ENCODE assay signal across 7 mouse cellular contexts in genomic region chr1:180945001-180945980, GRCm38 (mm10). TPM values are rescaled to one million over a fixed set of nuclear protein-coding genes. Genes with fewer than 3 reads are reported as not detected.
A peak's percentile ranks its signal among the peaks of the same experiment; 100 is the strongest.
DNase-seq lines count a peak whose midpoint lies in the region; ATAC-seq and TF ChIP-seq lines count a peak whose summit lies in the region.

No protein-coding gene starts in this region.

- peak overlapping the region; percentile 87 for H3K4me3 ChIP-seq in E14TG2a.4 (replicated peaks; ENCODE audit: low read length)
- no peak overlapping the region for H3K4me3 ChIP-seq in heart, postnatal 0 days (ENCODE audit: low read depth, low read length)
- H3K4me3 ChIP-seq in layer of hippocampus, adult 2 months, result no peak overlapping the region

- peak; percentile 51 for DNase-seq in adipocyte (ENCODE audit: low spot score)
- peak; percentile 76 for DNase-seq in heart, postnatal 0 days (ENCODE audit: low spot score)
- DNase-seq in layer of hippocampus, adult 2 months (ENCODE audit: low spot score in 2 of 2), result peak; percentile 44 to 55
- DNase-seq in lung, postnatal 36 days, result peak; percentile 77
- peak; percentile 57 for DNase-seq in telencephalon, adult 2 months (ENCODE audit: low read depth, low spot score)

- peak overlapping the region; percentile 1; the same call in 1 of the 2 replicates for H3K27ac ChIP-seq in heart, postnatal 0 days (ENCODE audit: low read depth)
- H3K27ac ChIP-seq in layer of hippocampus, adult 2 months, result peak overlapping the region; percentile 86

- H3K9me3 ChIP-seq in E14TG2a.4 (ENCODE audit: low read length), result no peaks in the 10 kb centered on the region
- no peaks in the 10 kb centered on the region for H3K9me3 ChIP-seq in heart, postnatal 0 days (replicated peaks; ENCODE audit: control insufficient read depth, low read length)

- peak; percentile 83 for ATAC-seq in erythroid progenitor cell, adult 5-6 weeks (replicated peaks; ENCODE audit: low FRiP score, poor library complexity, severe bottlenecking)
- peak; percentile 52 for ATAC-seq in heart, postnatal 0 days (ENCODE audit: insufficient read depth, low read depth)

- no peak for TF ChIP-seq CTCF in E14TG2a.4 (conservative IDR thresholded peaks at IDR 0.05; ENCODE audit: low read length)
- TF ChIP-seq CTCF in heart, postnatal 0 days (IDR thresholded peaks at IDR 0.05; ENCODE audit: low read depth), result no peak
- no peak for TF ChIP-seq CTCF in layer of hippocampus, adult 2 months (conservative IDR thresholded peaks at IDR 0.05)

- H3K4me1 ChIP-seq in E14TG2a.4 (replicated peaks; ENCODE audit: low read depth, low read length), result peaks cover 87% of the 10 kb centered on the region
- H3K4me1 ChIP-seq in heart, postnatal 0 days (ENCODE audit: control insufficient read depth, insufficient read depth), result peaks cover 23% of the 10 kb centered on the region

- no peak for TF ChIP-seq EP300 in heart, postnatal 0 days (IDR thresholded peaks at IDR 0.05; ENCODE audit: low read depth)

- H3K9ac ChIP-seq in heart, postnatal 0 days (replicated peaks; ENCODE audit: low read depth, low read length), result no peak overlapping the region

- H3K27me3 ChIP-seq in E14TG2a.4 (ENCODE audit: insufficient read depth, low read length), result peaks cover 26% of the 10 kb centered on the region
- no peaks in the 10 kb centered on the region for H3K27me3 ChIP-seq in heart, postnatal 0 days (ENCODE audit: control insufficient read depth, insufficient read depth, low read length)

- peak overlapping the region; percentile 34; the same call in 1 of the 2 replicates for H3K4me2 ChIP-seq in heart, postnatal 0 days (ENCODE audit: low read depth, low read length)

- H3K36me3 ChIP-seq in E14TG2a.4 (ENCODE audit: insufficient read depth, low read length), result peaks cover 37% of the 10 kb centered on the region
- peaks cover 34% of the 10 kb centered on the region for H3K36me3 ChIP-seq in heart, postnatal 0 days (replicated peaks; ENCODE audit: control insufficient read depth, insufficient read depth, low read length)

- 40% methylated on average over 20 of the region's 20 CpGs for WGBS in heart, postnatal 0 days

RNA-seq across cellular contexts. Expression of gene Tmem63a, which starts 3.1 kb away (rescaled TPM):
- total RNA-seq in erythroid progenitor cell, adult 5-6 weeks (2015; ENCODE audit: low replicate concordance), result 23.4 and 24.7 TPM in 2 replicates
- total RNA-seq in erythroid progenitor cell, adult 5-6 weeks (2017; ENCODE audit: low replicate concordance), result 18.1 and 20.2 TPM in 2 replicates
- 17.2 and 30.5 TPM in 2 replicates for total RNA-seq in heart, postnatal 0 days (2014; rRNA removed; ENCODE audit: low replicate concordance)
- 8.5 and 9.6 TPM in 2 replicates for polyA plus RNA-seq in heart, postnatal 0 days (2015; fragmentation: Nextera tagmentation; extraction: Ambion mirVana)
- total RNA-seq in layer of hippocampus, adult 2 months (2021), result 10 to 100 TPM; 20.4 to 23.8 TPM

RNA-seq across cellular contexts. Expression of gene Lefty1, which starts 10.5 kb away (rescaled TPM):
- total RNA-seq in erythroid progenitor cell, adult 5-6 weeks (2015; ENCODE audit: low replicate concordance), result 1.1 TPM in 1 of 2 replicates, not detected in the other
- 4.6 TPM in 1 of 2 replicates, not detected in the other for total RNA-seq in erythroid progenitor cell, adult 5-6 weeks (2017; ENCODE audit: low replicate concordance)
- 1.2 and 1.3 TPM in 2 replicates for total RNA-seq in heart, postnatal 0 days (2014; rRNA removed; ENCODE audit: low replicate concordance)
- polyA plus RNA-seq in heart, postnatal 0 days (2015; fragmentation: Nextera tagmentation; extraction: Ambion mirVana), result 1.6 and 1.7 TPM in 2 replicates
- total RNA-seq in layer of hippocampus, adult 2 months (2021), result 10 to 100 TPM; 11.4 to 12.9 TPM

RNA-seq across cellular contexts. Expression of gene Pycr2, which starts 41.2 kb away (rescaled TPM):
- 21.3 and 42.8 TPM in 2 replicates for total RNA-seq in erythroid progenitor cell, adult 5-6 weeks (2015; ENCODE audit: low replicate concordance)
- 26.3 and 26.6 TPM in 2 replicates for total RNA-seq in erythroid progenitor cell, adult 5-6 weeks (2017; ENCODE audit: low replicate concordance)
- total RNA-seq in heart, postnatal 0 days (2014; rRNA removed; ENCODE audit: low replicate concordance), result 33.0 and 36.4 TPM in 2 replicates
- 34.1 and 35.5 TPM in 2 replicates for polyA plus RNA-seq in heart, postnatal 0 days (2015; fragmentation: Nextera tagmentation; extraction: Ambion mirVana)
- total RNA-seq in layer of hippocampus, adult 2 months (2021), result 10 to 100 TPM; 42.9 to 44.9 TPM

RNA-seq across cellular contexts. Expression of gene Lefty2, which starts 52.4 kb away (rescaled TPM):
- total RNA-seq in erythroid progenitor cell, adult 5-6 weeks (2015; ENCODE audit: low replicate concordance), result not detected in 2 replicates
- total RNA-seq in erythroid progenitor cell, adult 5-6 weeks (2017; ENCODE audit: low replicate concordance), result not detected in 2 replicates
- total RNA-seq in heart, postnatal 0 days (2014; rRNA removed; ENCODE audit: low replicate concordance), result not detected in 2 replicates
- 0.05 and 0.07 TPM in 2 replicates for polyA plus RNA-seq in heart, postnatal 0 days (2015; fragmentation: Nextera tagmentation; extraction: Ambion mirVana)
- total RNA-seq in layer of hippocampus, adult 2 months (2021), result 1 to 10 TPM; 1.4 to 2.0 TPM
